Mouse (Mus musculus) ES-Bruce4 (cell line): Measurements from ENCODE around the gene Olfr1443. TPM values are rescaled to one million over a fixed set of nuclear protein-coding genes. Genes with fewer than 3 reads are reported as not detected.
"Not testable (repeated sequence)": the region's sequence is repeated elsewhere in the genome, so short reads cannot be mapped to it uniquely, and the experiment has no call there.

Experiments
- H3K27ac ChIP-seq: 2 replicates; pipeline ENCODE4 v1.5.1; 2012; ENCODE audit warnings: low read length, inconsistent platforms; ENCODE audit not compliant: insufficient read depth
- H3K27me3 ChIP-seq: 2 replicates; pipeline ENCODE4 v1.6.1; 2012; ENCODE audit warnings: mild to moderate bottlenecking, low read length, inconsistent platforms; ENCODE audit not compliant: control insufficient read depth, poor library complexity, insufficient read depth, severe bottlenecking
- H3K36me3 ChIP-seq: 2 replicates; pipeline ENCODE4 v1.6.1; 2012; ENCODE audit warnings: inconsistent platforms, mild to moderate bottlenecking, low read length, moderate library complexity; ENCODE audit not compliant: control insufficient read depth, poor library complexity, insufficient read depth, severe bottlenecking
- H3K4me1 ChIP-seq: one replicate; pipeline ENCODE4 v1.8.1; 2011; ENCODE audit warnings: low read length; ENCODE audit not compliant: control insufficient read depth, insufficient read depth
- H3K4me3 ChIP-seq: 2 replicates; pipeline ENCODE4 v1.5.1; 2011; ENCODE audit warnings: low read depth, mild to moderate bottlenecking, low read length
- H3K9ac ChIP-seq: 2 replicates; pipeline ENCODE4 v1.6.1; 2012; ENCODE audit warnings: low read depth, mild to moderate bottlenecking, inconsistent platforms; ENCODE audit not compliant: poor library complexity, severe bottlenecking
- H3K9me3 ChIP-seq: replicated peaks from 2 replicates; pipeline ENCODE4 v1.6.1; 2012; ENCODE audit warnings: mild to moderate bottlenecking, low read length, inconsistent platforms; ENCODE audit not compliant: control insufficient read depth, poor library complexity, insufficient read depth, severe bottlenecking
- CTCF ChIP-seq: IDR thresholded peaks from one replicate; pipeline ENCODE4 v1.8.1; 2011; ENCODE audit warnings: low read depth, low read length
- EP300 ChIP-seq: IDR thresholded peaks from 2 replicates; pipeline ENCODE4 v1.6.1; 2011; ENCODE audit warnings: low read depth, low read length; ENCODE audit not compliant: insufficient read depth
- POLR2A ChIP-seq: IDR thresholded peaks from one replicate; pipeline ENCODE4 v1.8.1; 2011; ENCODE audit warnings: low read length; ENCODE audit not compliant: insufficient read depth
- polyA plus RNA-seq: library from polyadenylated mRNA; stranded (reverse); fragments of >200 nt; gene quantifications from 2 replicates; pipeline ENCODE4 v1.2.4, GENCODE M21; 2011; ENCODE audit warnings: low read depth; ENCODE audit not compliant: missing spikeins, insufficient read depth, insufficient read length

Olfr1443 gene
- polyA plus RNA-seq, 1 experiment, result not detected

- no peak overlapping the region for H3K9ac ChIP-seq
- H3K36me3 ChIP-seq, result no peaks in the 10 kb centered on the region
- no peaks in the 10 kb centered on the region for H3K27me3 ChIP-seq
- H3K4me3 ChIP-seq, result no peak overlapping the region
- TF ChIP-seq EP300 (no peak), POLR2A (no peak), CTCF (no peak)
- no peaks in the 10 kb centered on the region for H3K4me1 ChIP-seq
- no peak overlapping the region for H3K27ac ChIP-seq
- H3K9me3 ChIP-seq, result no peaks in the 10 kb centered on the region
These were observed 7.3 kb downstream of the Olfr1443 start for GRCm38 (mm10) chr19:12685231-12685630.

GRCm38 (mm10) chr19:12695590-12695989 lies 17.7 kb downstream of the Olfr1443 start, which contains the start of gene Keg1:
Gene Keg1, plus strand, starts transcription at chr19:12695786.
- no peak within 1 kb of the TSS for H3K27ac ChIP-seq
- H3K4me3 ChIP-seq, result no peak within 1 kb of the TSS
- no peaks in the 10 kb centered on the region for H3K4me1 ChIP-seq
- H3K36me3 ChIP-seq, result no peaks in the 10 kb centered on the region
- no peak within 1 kb of the TSS for H3K9ac ChIP-seq
- no peaks in the 10 kb centered on the region for H3K27me3 ChIP-seq
- no peak for TF ChIP-seq POLR2A
- TF ChIP-seq EP300, result no peak
- no peak for TF ChIP-seq CTCF
- H3K9me3 ChIP-seq, result no peaks in the 10 kb centered on the region

- no peak for TF ChIP-seq CTCF
- TF ChIP-seq POLR2A, result no peak
- no peak for TF ChIP-seq EP300
- Histone ChIP-seq H3K4me3 (no peak overlapping the region), H3K9me3 (no peaks in the 10 kb centered on the region), H3K9ac (no peak overlapping the region), H3K4me1 (no peaks in the 10 kb centered on the region), H3K36me3 (no peaks in the 10 kb centered on the region), H3K27ac (no peak overlapping the region), H3K27me3 (no peaks in the 10 kb centered on the region)
These were observed 18.3 kb downstream of the Olfr1443 start for GRCm38 (mm10) chr19:12696221-12696620.

GRCm38 (mm10) chr19:12708458-12708857 lies 30.5 kb downstream of the Olfr1443 start:
- Histone ChIP-seq H3K4me1 (no peaks in the 10 kb centered on the region), H3K4me3 (no peak overlapping the region), H3K27ac (no peak overlapping the region), H3K36me3 (no peaks in the 10 kb centered on the region), H3K9ac (no peak overlapping the region), H3K9me3 (no peaks in the 10 kb centered on the region), H3K27me3 (no peaks in the 10 kb centered on the region)
- TF ChIP-seq CTCF, result no peak
- no peak for TF ChIP-seq EP300
- TF ChIP-seq POLR2A, result no peak

- Histone ChIP-seq H3K36me3 (no peaks in the 10 kb centered on the region), H3K27me3 (no peaks in the 10 kb centered on the region), H3K4me3 (no peak overlapping the region), H3K4me1 (no peaks in the 10 kb centered on the region), H3K9ac (no peak overlapping the region), H3K9me3 (no peaks in the 10 kb centered on the region), H3K27ac (no peak overlapping the region)
- TF ChIP-seq POLR2A, result no peak
- TF ChIP-seq CTCF, result no peak
- TF ChIP-seq EP300, result no peak
These were observed 31.1 kb downstream of the Olfr1443 start for GRCm38 (mm10) chr19:12708986-12709385.

GRCm38 (mm10) chr19:12719189-12719588 lies 41.3 kb downstream of the Olfr1443 start:
- H3K36me3 ChIP-seq, result no peaks in the 10 kb centered on the region
- no peaks in the 10 kb centered on the region for H3K9me3 ChIP-seq
- no peak for TF ChIP-seq EP300
- no peak for TF ChIP-seq CTCF
- TF ChIP-seq POLR2A, result no peak
- H3K27ac ChIP-seq, result no peak overlapping the region
- H3K27me3 ChIP-seq, result no peaks in the 10 kb centered on the region
- no peak overlapping the region for H3K4me3 ChIP-seq
- H3K4me1 ChIP-seq, result no peaks in the 10 kb centered on the region
- H3K9ac ChIP-seq, result no peak overlapping the region

GRCm38 (mm10) chr19:12720463-12720862 lies 42.6 kb downstream of the Olfr1443 start:
- Histone ChIP-seq H3K27ac (no peak overlapping the region), H3K4me1 (peaks cover 1% of the 10 kb centered on the region), H3K9ac (no peak overlapping the region), H3K36me3 (no peaks in the 10 kb centered on the region), H3K9me3 (no peaks in the 10 kb centered on the region), H3K27me3 (no peaks in the 10 kb centered on the region), H3K4me3 (no peak overlapping the region)
- TF ChIP-seq POLR2A, result no peak
- TF ChIP-seq CTCF, result no peak
- no peak for TF ChIP-seq EP300

GRCm38 (mm10) chr19:12720919-12721318 lies 43.0 kb downstream of the Olfr1443 start:
- not testable (repeated sequence) for H3K27ac ChIP-seq

GRCm38 (mm10) chr19:12721596-12721995 lies 43.7 kb downstream of the Olfr1443 start:
- not testable (repeated sequence) for H3K4me1 ChIP-seq, H3K27ac ChIP-seq, H3K9me3 ChIP-seq, H3K4me3 ChIP-seq, H3K9ac ChIP-seq, H3K27me3 ChIP-seq, H3K36me3 ChIP-seq

More at GRCm38 (mm10) chr19:12720919-12721318, 43.0 kb downstream of the Olfr1443 start:
- not testable (repeated sequence) for H3K4me1 ChIP-seq, H3K27me3 ChIP-seq, H3K36me3 ChIP-seq, H3K9ac ChIP-seq, H3K9me3 ChIP-seq, H3K4me3 ChIP-seq
